Comparison of ENCODE assay signal across 11 mouse cellular contexts in genomic region chr4:123634436-123634835, GRCm38 (mm10). TPM values are rescaled to one million over a fixed set of nuclear protein-coding genes. Genes with fewer than 3 reads are reported as not detected.
DNase-seq lines count a peak whose midpoint lies in the region; ATAC-seq and TF ChIP-seq lines count a peak whose summit lies in the region.
"Had no signal": no experiment of that assay in that cellular context is flagged by ENCODE, and none has a peak within 500 bp of the region (broad histone marks: within the 10 kb centered on the region; RNA-seq: fewer than 3 reads in every experiment).

No protein-coding gene starts in this region.

- no peak for ATAC-seq in heart, embryonic 12.5 days (ENCODE audit: insufficient number of reproducible peaks, low FRiP score)
- ATAC-seq in limb, embryonic 12.5 days (ENCODE audit: insufficient number of reproducible peaks, insufficient read depth, low FRiP score, low TSS enrichment, low read depth): no peak

- no peak overlapping the region for H3K4me3 ChIP-seq in heart, embryonic 12.5 days
- no peak overlapping the region for H3K4me3 ChIP-seq in limb, embryonic 12.5 days (replicated peaks)
- H3K4me3 ChIP-seq in limb, embryonic 10.5 days: no peak overlapping the region
- no peak overlapping the region for H3K4me3 ChIP-seq in ES-E14 (ENCODE audit: insufficient read depth in 1 of 2, low read depth in 1 of 2, low read length in 2 of 2, poor library complexity in 1 of 2, severe bottlenecking in 1 of 2)
- H3K4me3 ChIP-seq: erythroblast, embryonic 14.5 days had no signal

- no peak overlapping the region for H3K9ac ChIP-seq in heart, embryonic 12.5 days
- no peak overlapping the region for H3K9ac ChIP-seq in limb, embryonic 12.5 days (replicated peaks)
- no peak overlapping the region for H3K9ac ChIP-seq in ES-E14 (ENCODE audit: insufficient read depth, low read depth, low read length, poor library complexity, severe bottlenecking)

- no peak for DNase-seq in heart, postnatal 4 days
- no peak for DNase-seq in limb, embryonic 10.5 days (ENCODE audit: low spot score)
- DNase-seq in ES-E14 (ENCODE audit: low read depth, low spot score): no peak
- peak; percentile 29 to 39 for DNase-seq in adrenal gland, postnatal 36 days
- DNase-seq in cerebellum, postnatal 14 days: no peak
- DNase-seq: cerebellum, adult 9-10 months; gastrocnemius, postnatal 10 days; lung, postnatal 4 days had no signal

- 59% methylated on average over 3 of the region's 3 CpGs for WGBS in heart, embryonic 12.5 days
- WGBS in limb, embryonic 12.5 days: 81% methylated on average over 3 of the region's 3 CpGs
- WGBS in limb, embryonic 10.5 days: 86% methylated on average over 3 of the region's 3 CpGs

- H3K4me1 ChIP-seq in heart, embryonic 12.5 days (replicated peaks): peaks cover 16% of the 10 kb centered on the region
- 0 out of 2 replicates have a peak, but pooled peaks cover 5% of the 10 kb centered on the region for H3K4me1 ChIP-seq in limb, embryonic 12.5 days (replicated peaks)
- H3K4me1 ChIP-seq in limb, embryonic 10.5 days: peaks cover 4% of the 10 kb centered on the region; the same call in 1 of the 2 replicates
- peaks cover 23 to 37% of the 10 kb centered on the region in 2 experiments for H3K4me1 ChIP-seq in ES-E14 (ENCODE audit: control insufficient read depth in 2 of 2, insufficient read depth in 2 of 2, low read length in 2 of 2, poor library complexity in 1 of 2)

- peaks cover 4% of the 10 kb centered on the region for H3K36me3 ChIP-seq in heart, embryonic 12.5 days
- H3K36me3 ChIP-seq in limb, embryonic 12.5 days: no peaks in the 10 kb centered on the region; the same call in 1 of the 2 replicates
- peaks cover 9% of the 10 kb centered on the region; the same call in 1 of the 2 replicates for H3K36me3 ChIP-seq in limb, embryonic 10.5 days
- no peaks in the 10 kb centered on the region for H3K36me3 ChIP-seq in ES-E14 (ENCODE audit: control insufficient read depth, insufficient read depth, low read length, poor library complexity, severe bottlenecking)

- peak overlapping the region; percentile 77 for H3K27ac ChIP-seq in heart, embryonic 12.5 days (ENCODE audit: poor library complexity, severe bottlenecking)
- peak overlapping the region; percentile 37; the same call in 1 of the 2 replicates for H3K27ac ChIP-seq in limb, embryonic 12.5 days
- no peak overlapping the region for H3K27ac ChIP-seq in limb, embryonic 10.5 days
- H3K27ac ChIP-seq in ES-E14 (ENCODE audit: insufficient read depth, low read depth, low read length, poor library complexity, severe bottlenecking): peak overlapping the region; percentile 73; the same call in 1 of the 2 replicates

- H3K4me2 ChIP-seq in heart, embryonic 12.5 days: no peak overlapping the region
- no peak overlapping the region for H3K4me2 ChIP-seq in limb, embryonic 12.5 days

- H3K9me3 ChIP-seq in heart, embryonic 12.5 days (replicated peaks): no peaks in the 10 kb centered on the region
- no peaks in the 10 kb centered on the region for H3K9me3 ChIP-seq in limb, embryonic 12.5 days
- H3K9me3 ChIP-seq in limb, embryonic 10.5 days (replicated peaks): no peaks in the 10 kb centered on the region
- H3K9me3 ChIP-seq in ES-E14 (ENCODE audit: control insufficient read depth, insufficient read depth, low read depth, low read length): no peaks in the 10 kb centered on the region

- in situ Hi-C loops in ES-E14 (cut with MboI; ENCODE audit: low sequenced_read_pairs in 2 of 2, unreplicated experiment in 2 of 2): no loop called here

- H3K27me3 ChIP-seq in heart, embryonic 12.5 days (replicated peaks): no peaks in the 10 kb centered on the region
- H3K27me3 ChIP-seq in limb, embryonic 12.5 days: no peaks in the 10 kb centered on the region
- H3K27me3 ChIP-seq in limb, embryonic 10.5 days (ENCODE audit: low read depth, poor library complexity, severe bottlenecking): no peaks in the 10 kb centered on the region

TF ChIP-seq in ES-E14, 5 proteins besides CTCF, POLR2A, EP300 and RAD21:
- TF ChIP-seq HCFC1 (IDR thresholded peaks at IDR 0.05; ENCODE audit: borderline replicate concordance, insufficient read depth, low read length) (no peak), MAFK (IDR thresholded peaks at IDR 0.05; ENCODE audit: insufficient read depth, low read depth, low read length) (no peak), ZNF384 (IDR thresholded peaks at IDR 0.05; ENCODE audit: low read depth, low read length) (no peak), CHD2 (IDR thresholded peaks at IDR 0.05; ENCODE audit: low read depth, low read length) (no peak), ZC3H11A (IDR thresholded peaks at IDR 0.05; ENCODE audit: borderline replicate concordance, low read depth, low read length) (no peak)

RNA-seq across cellular contexts. Expression of gene Macf1, which starts 49.7 kb away (rescaled TPM):
- polyA plus RNA-seq in heart, embryonic 12.5 days (2016; fragmentation: Nextera tagmentation; extraction: Ambion mirVana): 69.9 and 79.4 TPM in 2 replicates
- total RNA-seq in heart, postnatal 4 days (2021): 100 to 1,000 TPM; 431 to 441 TPM
- 61.5 and 62.1 TPM in 2 replicates for polyA plus RNA-seq in limb, embryonic 12.5 days (2016; fragmentation: Nextera tagmentation; extraction: Ambion mirVana)
- polyA plus RNA-seq in limb, embryonic 10.5 days (2016; fragmentation: Nextera tagmentation; extraction: Ambion mirVana): 45.2 and 55.5 TPM in 2 replicates
- 277 and 354 TPM in 2 replicates for total RNA-seq in ES-E14 (2012; rRNA removed)
- total RNA-seq in adrenal gland, postnatal 36 days (2021): 100 to 1,000 TPM; 150 to 174 TPM

Comparison
In these comparisons a context has a peak if more than half of its experiments do, and no peak if none do; other contexts are left out.
1. DNase-seq: peak in adrenal gland, postnatal 36 days (2 of 2); none in heart, postnatal 4 days (single experiment), limb, embryonic 10.5 days (single experiment), ES-E14 (single experiment) and cerebellum, postnatal 14 days (0 of 2).